Mouse (Mus musculus) cortical plate, adult 2 months (tissue): Measurements from ENCODE around the gene Susd4.

Source experiments
- CTCF ChIP-seq: fragments of 200-500 bp; IDR thresholded peaks from 2 replicates; pipeline ENCODE4 v1.5.1; 2011; ENCODE audit warnings: mild to moderate bottlenecking, control low read depth, low read length; ENCODE audit not compliant: insufficient read depth; ENCODE audit errors: extremely low read depth
- POLR2A ChIP-seq: fragments of 200-500 bp; IDR thresholded peaks from 2 replicates; pipeline ENCODE4 v1.6.1; 2011; ENCODE audit warnings: mild to moderate bottlenecking, low read length, control low read depth; ENCODE audit not compliant: insufficient read depth; ENCODE audit errors: extremely low read depth

DNA sequence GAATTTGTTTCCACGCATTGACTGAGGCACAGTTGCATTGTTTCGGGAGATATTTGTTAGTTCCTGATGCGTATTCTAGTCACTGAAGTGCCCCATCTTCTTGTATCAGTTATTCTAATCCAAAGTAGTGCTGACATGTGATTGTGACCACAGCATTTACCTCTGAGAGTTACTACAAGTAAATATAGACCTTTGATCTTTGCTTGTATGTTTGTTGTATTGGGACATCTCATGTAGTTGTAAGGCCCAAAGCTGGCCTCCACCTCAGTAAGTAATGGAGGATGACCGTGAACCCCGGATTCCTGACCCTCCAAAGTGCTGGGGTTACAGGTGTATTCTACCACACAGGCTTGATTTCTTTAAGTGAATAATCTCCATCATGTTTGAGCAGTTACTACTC, 152.5 kb downstream of the Susd4 start:
- TF ChIP-seq CTCF (no peak), POLR2A (no peak)
